Mouse (Mus musculus): ENCODE results near the gene Endod1. TPM values are rescaled to one million over a fixed set of nuclear protein-coding genes. Genes with fewer than 3 reads are reported as not detected.
A peak's percentile ranks its signal among the peaks of the same experiment; 100 is the strongest.

Endod1 gene
- polyA plus RNA-seq (2017; shearing (Covaris generic)): 10 to 100 TPM; 23.0 to 31.9 TPM

- peak; percentile 29 for ATAC-seq
Measured at GRCm38 (mm10) chr9:14381353-14382055, at the start of gene Endod1. Gene Endod1 (minus strand): TSS chr9:14381507.

- ATAC-seq: no peak
Measured at GRCm38 (mm10) chr9:14409153-14409552, 27.8 kb upstream of the Endod1 start.

GRCm38 (mm10) chr9:14408044-14408443, 26.7 kb upstream of the Endod1 start:
- ATAC-seq: no peak

DNA sequence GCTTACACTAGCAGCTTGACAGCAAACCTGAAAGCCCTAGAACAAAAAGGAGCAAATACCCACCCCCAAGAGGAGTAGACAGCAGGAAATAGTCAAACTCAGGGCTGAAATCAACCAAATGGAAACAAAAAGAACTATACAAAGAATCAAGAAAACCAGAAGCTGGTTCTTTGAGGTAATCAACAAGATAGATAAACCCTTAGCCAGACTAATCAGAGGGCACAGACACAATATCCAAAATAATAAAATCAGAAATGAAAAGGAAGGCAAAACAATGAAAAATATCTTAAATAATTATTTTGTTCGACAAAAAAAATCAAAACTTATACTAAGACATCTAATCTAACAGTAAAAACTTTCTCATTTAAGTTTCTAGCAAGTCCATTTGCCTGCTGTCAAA, 24.7 kb upstream of the Endod1 start:
- no peak for ATAC-seq

DNA sequence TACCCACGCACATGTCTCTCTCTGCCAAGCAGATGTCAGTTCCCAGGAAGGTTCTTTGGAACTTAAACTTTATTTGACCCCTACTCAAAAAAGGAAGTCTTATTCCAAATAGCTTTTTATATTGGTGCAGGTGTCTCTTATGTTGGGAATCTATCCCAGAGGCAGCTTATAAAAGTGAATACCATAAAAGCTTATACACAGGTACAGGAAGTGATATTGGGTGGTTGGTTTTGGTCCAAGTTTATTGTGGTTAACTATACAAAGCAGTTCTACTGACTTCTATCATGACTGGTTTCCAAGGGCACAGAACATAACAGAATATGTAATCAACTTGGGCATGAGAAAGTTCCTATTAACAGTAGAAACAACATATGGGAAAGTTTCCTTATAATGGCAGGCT, 20.8 kb upstream of the Endod1 start:
- ATAC-seq: no peak

GRCm38 (mm10) chr9:14400392-14400791, 19.1 kb upstream of the Endod1 start:
- no peak for ATAC-seq

DNA sequence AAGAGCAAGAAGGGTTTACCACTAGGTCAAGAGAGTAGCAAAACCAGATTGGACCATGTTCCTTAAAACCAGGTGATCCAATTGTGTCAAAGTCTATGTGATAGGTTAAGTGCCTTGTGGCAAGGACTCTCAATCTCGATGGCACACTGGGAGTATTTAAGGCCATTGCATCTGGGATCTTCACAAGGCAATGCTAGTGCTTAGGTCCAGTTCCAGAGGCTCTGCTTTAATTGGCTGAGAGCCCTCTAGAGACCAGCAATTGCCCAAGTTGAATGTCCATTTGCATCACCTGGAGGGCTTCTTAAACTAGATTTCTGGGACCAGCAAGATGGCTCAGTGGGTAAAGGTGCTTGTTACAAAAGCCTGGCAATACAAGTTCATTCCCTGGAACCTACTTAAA, 17.6 kb upstream of the Endod1 start:
- no peak for ATAC-seq

DNA sequence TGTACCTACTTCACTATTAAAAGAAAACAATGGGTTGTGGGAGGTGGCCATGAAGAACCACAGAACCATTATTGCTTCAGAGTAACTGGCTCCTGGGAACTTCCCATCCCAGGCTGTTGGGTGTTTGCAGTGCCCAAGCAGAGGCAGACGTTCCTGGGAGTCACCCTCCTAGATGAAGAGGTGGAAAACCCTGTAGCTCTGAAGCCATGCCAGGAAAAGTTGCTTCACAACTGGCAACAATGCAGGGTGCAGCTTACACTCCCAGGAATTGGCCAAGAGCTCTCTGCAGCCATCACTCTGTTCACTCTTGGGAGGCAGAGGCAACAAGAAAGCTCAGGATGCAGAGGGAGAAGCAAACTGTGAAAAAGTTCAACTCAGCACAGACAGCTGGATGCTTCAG, 16.8 kb upstream of the Endod1 start:
- ATAC-seq: no peak

GRCm38 (mm10) chr9:14397449-14397819, 16.1 kb upstream of the Endod1 start:
- no peak for ATAC-seq

DNA sequence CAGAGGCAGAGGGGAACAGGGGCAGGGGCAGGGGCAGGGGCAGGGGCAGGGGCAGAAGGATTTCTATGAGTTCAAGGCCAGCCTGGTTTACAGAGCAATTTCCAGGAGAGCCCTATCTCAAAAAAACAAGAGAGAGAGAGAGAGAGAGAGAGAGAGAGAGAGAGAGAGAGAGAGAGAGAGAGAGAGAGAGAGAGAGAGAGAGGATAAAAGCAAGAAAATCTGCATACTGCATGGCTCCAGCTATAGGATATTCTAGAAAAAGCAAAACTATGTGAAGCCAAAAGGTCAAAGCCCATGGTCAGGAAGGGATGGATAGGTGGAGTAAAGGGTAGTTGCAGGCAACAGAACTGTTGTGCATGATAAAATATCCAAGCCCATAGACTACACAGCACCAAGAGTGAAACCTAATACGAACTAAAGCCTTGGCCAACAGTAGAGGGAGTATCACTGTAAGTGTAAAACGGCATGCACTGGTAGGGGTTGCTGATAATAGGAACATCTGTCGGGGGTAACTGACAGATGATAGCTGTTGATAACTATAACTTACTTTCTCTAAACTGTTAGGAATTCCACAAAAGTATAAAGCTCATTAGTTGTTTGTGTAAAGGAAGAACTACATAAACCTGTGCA, 15.6 kb upstream of the Endod1 start:
- ATAC-seq: no peak

- ATAC-seq: no peak
Measured at GRCm38 (mm10) chr9:14396096-14396495, 14.8 kb upstream of the Endod1 start.

GRCm38 (mm10) chr9:14394956-14395561, 13.8 kb upstream of the Endod1 start:
- no peak for ATAC-seq

GRCm38 (mm10) chr9:14391841-14392318, 10.6 kb upstream of the Endod1 start:
- ATAC-seq: no peak

DNA sequence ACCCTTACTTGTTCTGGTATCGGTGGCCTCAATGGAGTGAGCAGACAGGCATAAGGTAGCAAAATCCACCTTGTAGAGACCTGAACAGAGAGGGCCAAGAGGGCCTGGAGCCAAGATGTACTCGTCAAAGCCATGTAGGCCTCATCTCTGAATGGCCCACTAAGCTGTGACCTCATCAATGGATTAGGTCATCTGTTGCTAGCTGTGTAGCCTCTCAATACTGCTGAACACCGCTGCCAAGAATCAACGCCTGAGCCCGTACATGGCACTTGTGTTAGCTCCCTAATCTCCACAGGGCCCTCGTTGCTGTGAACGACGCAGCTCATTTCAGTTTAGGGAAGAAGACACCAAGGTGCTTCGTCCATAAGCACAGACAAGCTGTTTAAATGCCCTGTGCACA, 10.0 kb upstream of the Endod1 start:
- no peak for ATAC-seq

GRCm38 (mm10) chr9:14390278-14390677, 9.0 kb upstream of the Endod1 start:
- peak; percentile 46 for ATAC-seq

DNA sequence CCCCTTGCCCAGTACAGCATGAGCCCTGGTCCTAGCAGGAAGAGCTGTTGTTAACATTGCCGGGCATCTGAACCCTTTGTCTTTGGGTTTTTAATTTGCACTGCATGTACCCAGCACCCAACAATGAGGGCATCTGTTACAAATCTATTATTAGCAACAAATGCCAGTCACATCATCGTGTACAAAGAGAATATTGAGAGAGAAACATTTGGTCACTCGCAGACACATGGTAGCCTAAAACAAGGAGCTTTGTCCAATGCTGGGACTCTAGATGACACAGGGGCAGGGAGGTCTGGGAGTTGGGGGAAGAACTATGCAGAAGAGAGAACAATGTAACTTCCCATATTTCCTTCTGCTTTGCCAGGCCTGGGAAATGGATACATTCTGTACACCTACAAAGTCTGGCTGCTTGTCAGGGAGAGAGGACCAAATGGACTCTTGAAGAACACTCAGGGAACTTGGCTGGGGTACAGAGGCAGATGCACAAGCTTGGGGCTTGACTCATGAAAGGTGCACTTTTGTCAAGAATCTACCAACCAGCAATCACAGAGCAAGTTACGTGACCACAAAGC, 7.8 kb upstream of the Endod1 start:
- no peak for ATAC-seq

DNA sequence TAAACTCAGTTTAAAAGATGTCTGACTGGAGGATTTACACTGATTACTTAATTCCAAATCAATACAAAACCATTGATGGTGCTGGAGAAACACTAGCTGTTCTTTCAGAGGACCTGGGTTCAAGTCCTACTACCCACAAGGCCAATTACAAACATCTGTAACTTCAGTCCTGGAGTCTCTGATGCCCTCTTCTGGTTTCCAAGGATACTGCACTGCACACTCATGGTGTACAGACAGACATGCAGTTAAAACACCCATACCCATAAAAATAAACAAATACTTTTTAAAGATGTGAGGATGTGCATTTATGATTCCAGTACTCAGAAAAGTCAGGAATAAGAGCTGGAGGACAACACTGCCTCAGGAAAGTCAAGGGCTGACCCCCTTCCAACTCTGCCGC, 6.7 kb upstream of the Endod1 start:
- ATAC-seq: no peak

DNA sequence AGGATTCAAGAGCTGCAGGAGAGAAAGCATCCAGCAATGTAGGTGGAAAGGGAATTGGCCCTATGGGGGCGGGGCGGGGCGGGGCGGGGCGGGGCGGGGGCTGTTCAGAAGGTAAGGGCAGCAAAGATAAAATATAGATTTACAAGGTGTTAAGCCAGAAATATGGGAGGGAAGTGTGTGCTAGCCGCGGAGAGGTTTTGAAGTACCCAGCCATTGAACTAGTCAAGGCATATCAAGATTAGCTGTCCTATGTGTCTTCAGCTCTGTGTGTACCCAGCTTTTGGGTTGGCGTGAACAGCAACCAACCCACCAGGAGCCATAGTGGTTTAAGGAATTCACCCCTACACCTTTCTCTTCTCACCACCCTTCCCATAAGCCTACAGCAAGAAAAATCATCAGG, 5.5 kb upstream of the Endod1 start:
- ATAC-seq: no peak

DNA sequence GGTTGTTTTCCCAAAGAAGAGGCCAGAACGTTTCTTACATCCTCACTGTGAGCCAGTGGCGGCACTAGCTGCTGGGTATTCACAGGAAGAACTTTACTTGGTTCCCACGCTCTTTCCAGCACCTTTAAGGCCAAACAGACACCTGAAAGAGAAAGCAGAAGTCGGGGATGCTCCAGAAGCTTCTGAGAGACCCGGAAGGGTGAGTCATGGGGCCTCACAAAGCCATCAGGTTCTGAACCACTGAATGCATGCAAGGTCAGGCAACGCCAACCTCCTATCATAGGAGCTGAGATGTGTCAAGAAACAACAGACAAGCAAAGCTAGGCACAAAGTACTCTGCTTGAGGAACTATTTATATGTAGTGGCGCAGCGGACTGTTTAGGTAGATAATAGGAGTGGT, 4.4 kb upstream of the Endod1 start:
- peak; percentile 50 for ATAC-seq

DNA sequence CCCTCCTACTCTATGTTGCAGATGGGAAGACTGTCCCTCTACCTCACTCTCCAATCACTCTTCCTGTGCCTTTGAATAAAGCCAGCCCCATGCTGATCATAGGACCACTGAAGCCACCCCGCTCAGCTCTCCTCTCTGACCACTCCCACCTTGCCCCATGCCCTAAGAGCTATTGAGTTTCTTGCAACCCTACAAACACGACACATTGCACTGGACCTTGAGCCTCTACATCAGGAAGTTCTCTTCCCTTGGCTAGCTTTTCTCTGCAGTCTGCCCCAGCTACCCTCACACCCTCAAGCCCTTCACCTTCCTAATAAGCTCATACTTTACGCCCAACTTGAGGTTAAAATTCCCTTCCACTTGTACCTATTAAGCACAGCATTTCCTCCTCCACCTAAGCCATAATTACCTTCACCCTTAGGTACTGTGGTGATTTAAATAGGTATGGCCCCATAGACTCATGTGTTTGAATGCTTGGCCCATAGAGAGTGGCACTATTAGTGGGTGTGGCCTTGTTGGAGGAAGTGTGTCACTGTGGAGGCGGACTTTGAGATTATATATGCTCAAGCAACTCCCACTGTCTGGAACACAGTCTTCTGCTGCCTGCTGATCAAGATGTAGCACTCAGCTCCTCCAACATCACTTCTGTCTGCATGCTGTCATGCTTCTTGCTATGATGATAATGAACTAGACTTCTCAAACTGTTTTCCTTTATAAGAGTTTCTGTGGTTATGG, 2.0 kb upstream of the Endod1 start:
- no peak for ATAC-seq

GRCm38 (mm10) chr9:14382256-14382791, 1.0 kb upstream of the Endod1 start:
- no peak for ATAC-seq

GRCm38 (mm10) chr9:14380386-14381285, 671 bp downstream of the Endod1 start:
- ATAC-seq: peak; percentile 86
